Mouse (Mus musculus) midbrain, embryonic 15.5 days (tissue): ENCODE measurements at regions not wholly inside any gene's neighbourhood (a gene's known extent, or its start where the extent isn't known, plus 50 kb on each side); places are given as distances from the start of the nearest gene placed in this dataset.

Experiments
- ATAC-seq: fragments of 200-750 bp; cut with Nextera tagmentation; replicated peaks from 2 replicates; pipeline ENCODE4 v1.8.0; 2017; ENCODE audit warnings: moderate TSS enrichment
- H3K27ac ChIP-seq: fragments of 300-500 bp; sonication (generic); 2 replicates; pipeline ENCODE4 v1.5.1; 2015; ENCODE audit warnings: mild to moderate bottlenecking, inconsistent platforms
- H3K27me3 ChIP-seq: fragments of 300-500 bp; sonication (generic); replicated peaks from 2 replicates; pipeline ENCODE4 v1.6.1; 2015; ENCODE audit warnings: inconsistent platforms
- H3K36me3 ChIP-seq: fragments of 300-500 bp; sonication (generic); replicated peaks from 2 replicates; pipeline ENCODE4 v1.6.1; 2015; ENCODE audit warnings: inconsistent platforms
- H3K4me1 ChIP-seq: fragments of 300-500 bp; sonication (generic); 2 replicates; pipeline ENCODE4 v1.6.1; 2015; ENCODE audit warnings: inconsistent platforms
- H3K4me2 ChIP-seq: fragments of 300-500 bp; sonication (generic); 2 replicates; pipeline ENCODE4 v1.6.1; 2015; ENCODE audit warnings: inconsistent platforms, mild to moderate bottlenecking, moderate library complexity
- H3K4me3 ChIP-seq: fragments of 300-500 bp; sonication (generic); 2 replicates; pipeline ENCODE4 v1.5.1; 2015; ENCODE audit warnings: mild to moderate bottlenecking, inconsistent platforms
- H3K9ac ChIP-seq: fragments of 300-500 bp; sonication (generic); 2 replicates; pipeline ENCODE4 v1.6.1; 2015; ENCODE audit warnings: mild to moderate bottlenecking, inconsistent platforms
- H3K9me3 ChIP-seq: fragments of 300-500 bp; sonication (generic); 2 replicates; pipeline ENCODE4 v1.6.1; 2016; ENCODE audit warnings: inconsistent platforms
- WGBS: fragments of 180-500 bp; shearing (Covaris S2); methylation state at CpG from one replicate; pipeline ENCODE4 v1.1.7; 2015; ENCODE audit warnings: mixed read lengths; 5-methylcytosine and 5-hydroxymethylcytosine counted together

DNA sequence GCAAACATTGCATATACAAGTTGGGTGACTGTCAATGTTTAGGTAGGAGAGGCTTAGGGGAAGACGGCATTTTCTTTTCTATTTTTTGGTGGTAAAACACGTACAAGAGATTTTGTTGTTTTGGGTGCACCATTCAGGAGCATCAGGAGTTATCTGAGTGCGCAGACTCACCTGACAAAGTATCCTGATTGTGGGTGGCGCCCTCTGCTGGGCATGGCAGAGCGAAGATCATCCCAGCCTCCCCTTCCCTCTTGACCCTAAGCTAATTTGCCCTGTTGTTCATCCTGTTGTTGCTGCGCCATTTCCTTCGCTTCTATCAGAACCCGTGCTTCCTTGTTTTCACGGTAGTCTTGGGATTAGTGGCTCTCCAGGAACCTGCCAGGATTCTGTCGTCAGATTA is 217.6 kb upstream of the Cnr1 start:
- 45% methylated on average over 10 of the region's 10 CpGs for WGBS

DNA sequence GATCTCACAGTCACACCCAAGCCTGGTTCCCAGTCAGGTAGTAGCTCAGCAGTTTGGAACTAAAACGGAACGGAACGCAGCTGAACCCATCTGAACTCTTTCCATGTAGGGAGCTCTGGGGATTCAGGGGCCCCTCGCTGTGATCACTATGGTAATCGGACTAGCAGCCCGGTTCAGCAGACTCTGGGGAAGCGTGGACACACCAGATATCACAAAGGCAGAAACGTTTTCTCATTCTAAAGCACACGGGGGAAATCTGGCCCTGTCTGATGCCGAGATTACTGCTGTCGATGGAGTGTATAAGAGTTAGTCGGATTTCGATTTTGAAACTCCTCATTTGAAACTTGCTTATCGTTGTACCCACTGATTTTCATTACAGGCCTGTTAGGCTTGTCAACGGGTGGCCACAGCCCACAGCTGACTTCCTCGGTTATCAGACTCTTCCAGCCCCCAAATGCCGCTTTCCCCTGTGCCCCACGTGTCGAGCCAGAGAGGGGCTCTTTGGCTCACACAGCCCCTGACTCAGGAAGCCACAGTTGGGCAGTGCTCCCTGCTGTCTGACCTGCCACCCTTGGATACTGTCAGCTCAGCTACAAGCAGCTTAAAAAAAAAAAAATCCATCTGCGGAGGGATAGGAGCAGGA is 207.8 kb upstream of the Cnr1 start:
- no peaks in the 10 kb centered on the region for H3K9me3 ChIP-seq
- WGBS, result 11% methylated on average over 20 of the region's 20 CpGs
- H3K27ac ChIP-seq, result no peak overlapping the region
- H3K4me1 ChIP-seq, result peaks cover 11% of the 10 kb centered on the region
- no peaks in the 10 kb centered on the region for H3K36me3 ChIP-seq
- H3K4me2 ChIP-seq, result peak overlapping the region; percentile 27
- H3K4me3 ChIP-seq, result no peak overlapping the region
- H3K27me3 ChIP-seq, result no peaks in the 10 kb centered on the region
- peak; percentile 81 for ATAC-seq
- no peak overlapping the region for H3K9ac ChIP-seq

More for the DNA sequence above, 217.6 kb upstream of the Cnr1 start:
- Histone ChIP-seq H3K4me2 (no peak overlapping the region), H3K36me3 (no peaks in the 10 kb centered on the region), H3K27ac (no peak overlapping the region), H3K4me3 (no peak overlapping the region), H3K27me3 (no peaks in the 10 kb centered on the region), H3K9me3 (no peaks in the 10 kb centered on the region), H3K4me1 (no peaks in the 10 kb centered on the region), H3K9ac (no peak overlapping the region)
- ATAC-seq, result no peak

DNA sequence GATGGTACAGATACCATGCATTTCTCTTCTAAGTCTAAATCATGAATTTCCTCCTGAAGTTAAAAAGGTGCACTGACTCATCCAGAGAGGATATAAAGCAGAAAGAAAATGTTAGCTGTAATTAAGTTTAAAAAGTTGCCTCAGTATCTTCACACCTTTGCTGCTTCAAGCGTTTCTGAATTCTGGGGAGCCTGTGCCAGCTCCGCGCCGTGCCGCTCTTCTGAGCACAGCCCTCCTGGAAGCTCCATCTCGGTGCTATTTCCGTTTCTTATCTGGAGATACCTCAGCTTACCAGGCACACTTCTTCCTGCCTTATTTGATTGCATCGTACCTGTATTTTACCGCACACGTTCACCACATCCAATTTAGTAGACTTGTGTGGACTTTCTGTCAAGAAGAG is 203.4 kb upstream of the Cnr1 start:
- Histone ChIP-seq H3K36me3 (no peaks in the 10 kb centered on the region), H3K27me3 (no peaks in the 10 kb centered on the region), H3K9me3 (no peaks in the 10 kb centered on the region), H3K4me1 (peaks cover 11% of the 10 kb centered on the region), H3K27ac (no peak overlapping the region), H3K9ac (no peak overlapping the region), H3K4me2 (no peak overlapping the region), H3K4me3 (no peak overlapping the region)
- no peak for ATAC-seq
- WGBS, result 91% methylated on average over 10 of the region's 10 CpGs

DNA sequence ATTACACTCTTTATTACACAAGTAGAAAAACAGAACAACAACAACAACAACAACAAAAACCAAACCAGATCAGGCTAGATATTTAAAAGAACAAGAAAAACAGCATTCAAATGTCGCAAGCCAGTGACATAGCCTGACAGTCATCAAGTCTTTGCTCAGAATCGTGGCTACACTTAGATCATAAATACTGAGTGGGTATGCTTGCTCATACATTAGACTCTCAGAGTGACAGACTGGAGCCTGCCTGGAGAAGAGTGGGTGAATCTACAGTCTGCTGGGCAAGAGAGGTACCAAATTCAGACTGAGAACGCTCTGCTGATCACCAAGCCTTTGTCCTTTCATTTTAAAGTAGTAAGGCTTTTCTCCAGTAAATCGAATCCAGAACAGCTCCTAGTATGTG is 202.4 kb upstream of the Cnr1 start:
- ATAC-seq, result no peak
- Histone ChIP-seq H3K27me3 (no peaks in the 10 kb centered on the region), H3K9me3 (no peaks in the 10 kb centered on the region), H3K4me2 (no peak overlapping the region), H3K36me3 (no peaks in the 10 kb centered on the region), H3K27ac (no peak overlapping the region), H3K9ac (no peak overlapping the region), H3K4me1 (peaks cover 3% of the 10 kb centered on the region; the same call in 1 of the 2 replicates), H3K4me3 (no peak overlapping the region)
- WGBS, result 92% methylated on average over 4 of the region's 4 CpGs

DNA sequence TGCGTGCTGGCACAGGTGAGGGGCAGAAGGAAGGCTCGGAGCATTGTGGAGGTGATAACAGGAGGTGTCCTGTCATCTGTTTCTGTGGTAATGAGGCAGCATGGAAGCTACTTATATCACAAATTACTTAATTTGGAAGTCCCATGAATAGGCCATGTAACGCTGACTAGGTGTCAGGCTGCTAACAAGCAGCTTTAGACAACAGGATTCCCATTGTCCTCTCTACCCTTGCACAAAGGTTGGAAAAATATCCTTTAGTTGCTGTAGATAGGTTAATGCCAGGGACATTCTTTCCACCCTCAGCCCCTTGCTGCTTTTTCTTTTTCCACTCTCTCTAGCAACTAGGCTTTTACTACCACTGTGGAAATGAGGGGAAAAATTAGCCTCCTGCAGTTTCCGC is 192.6 kb upstream of the Cnr1 start:
- no peak overlapping the region for H3K4me2 ChIP-seq
- no peak overlapping the region for H3K9ac ChIP-seq
- H3K4me1 ChIP-seq, result peaks cover 5% of the 10 kb centered on the region
- no peak overlapping the region for H3K4me3 ChIP-seq
- 83% methylated on average over 4 of the region's 4 CpGs for WGBS
- 0 out of 2 replicates have a peak, but pooled peaks cover 2% of the 10 kb centered on the region for H3K27me3 ChIP-seq
- ATAC-seq, result no peak
- H3K36me3 ChIP-seq, result no peaks in the 10 kb centered on the region
- no peak overlapping the region for H3K27ac ChIP-seq
- H3K9me3 ChIP-seq, result no peaks in the 10 kb centered on the region

DNA sequence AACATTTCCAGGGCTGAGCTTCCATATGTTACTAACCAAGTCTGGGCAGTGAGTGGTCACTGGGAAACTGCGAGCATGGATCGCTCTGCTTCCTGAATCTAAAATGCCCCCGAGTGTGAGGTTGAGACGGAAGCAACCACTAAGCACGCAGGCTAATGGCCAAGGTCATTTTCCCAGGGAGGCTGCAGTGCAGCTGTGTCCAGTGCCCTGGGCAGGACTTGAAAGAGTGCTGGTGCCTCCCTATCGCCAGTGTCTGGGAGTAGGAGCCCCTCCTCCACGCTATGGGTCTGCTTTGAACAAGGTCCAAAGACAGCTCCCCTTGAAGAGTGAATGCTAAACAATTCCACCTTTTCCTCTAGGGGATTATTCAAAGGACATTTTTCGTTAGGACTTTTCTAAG is 189.5 kb upstream of the Cnr1 start:
- 29% methylated on average over 8 of the region's 8 CpGs for WGBS
- Histone ChIP-seq H3K27me3 (0 out of 2 replicates have a peak, but pooled peaks cover 2% of the 10 kb centered on the region), H3K4me2 (no peak overlapping the region), H3K9ac (no peak overlapping the region), H3K36me3 (no peaks in the 10 kb centered on the region), H3K4me3 (no peak overlapping the region), H3K4me1 (peaks cover 7% of the 10 kb centered on the region), H3K27ac (no peak overlapping the region), H3K9me3 (no peaks in the 10 kb centered on the region)
- ATAC-seq, result 0 out of 2 replicates have a peak, but pooled peaks have one; percentile 74

DNA sequence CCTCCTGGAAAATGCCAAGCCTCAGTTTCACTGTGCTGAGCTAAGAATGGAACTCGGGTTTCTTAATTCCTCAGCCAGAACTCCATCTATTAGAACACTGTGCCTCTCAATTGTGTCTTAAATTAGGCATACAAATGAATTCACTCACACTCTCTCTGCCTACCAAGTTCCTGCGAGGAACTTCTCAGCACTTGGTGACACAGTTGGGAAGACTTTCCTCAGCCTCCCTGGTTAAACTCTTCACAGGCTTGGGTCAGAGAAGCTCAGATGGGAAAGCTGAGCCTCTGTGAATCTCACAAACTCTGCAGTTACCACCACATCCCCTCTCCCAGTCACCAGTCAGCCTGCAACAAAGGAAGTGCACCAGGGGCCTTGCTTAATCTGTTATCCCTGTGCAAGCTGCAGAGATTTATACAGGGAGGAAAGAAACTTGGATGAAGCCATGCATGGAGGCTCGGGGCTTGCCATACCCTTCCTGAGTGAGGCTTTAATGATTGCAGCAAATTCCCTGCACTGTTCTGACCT is 188.9 kb upstream of the Cnr1 start:
- H3K4me3 ChIP-seq, result no peak overlapping the region
- H3K4me1 ChIP-seq, result peaks cover 7% of the 10 kb centered on the region
- no peaks in the 10 kb centered on the region for H3K36me3 ChIP-seq
- H3K9me3 ChIP-seq, result no peaks in the 10 kb centered on the region
- ATAC-seq, result 0 out of 2 replicates have a peak, but pooled peaks have one; percentile 56
- no peak overlapping the region for H3K4me2 ChIP-seq
- H3K9ac ChIP-seq, result no peak overlapping the region
- WGBS, result 26% methylated on average over 3 of the region's 3 CpGs
- 0 out of 2 replicates have a peak overlapping the region, but pooled peaks have one; percentile 9 for H3K27ac ChIP-seq
- H3K27me3 ChIP-seq, result 0 out of 2 replicates have a peak, but pooled peaks cover 2% of the 10 kb centered on the region

DNA sequence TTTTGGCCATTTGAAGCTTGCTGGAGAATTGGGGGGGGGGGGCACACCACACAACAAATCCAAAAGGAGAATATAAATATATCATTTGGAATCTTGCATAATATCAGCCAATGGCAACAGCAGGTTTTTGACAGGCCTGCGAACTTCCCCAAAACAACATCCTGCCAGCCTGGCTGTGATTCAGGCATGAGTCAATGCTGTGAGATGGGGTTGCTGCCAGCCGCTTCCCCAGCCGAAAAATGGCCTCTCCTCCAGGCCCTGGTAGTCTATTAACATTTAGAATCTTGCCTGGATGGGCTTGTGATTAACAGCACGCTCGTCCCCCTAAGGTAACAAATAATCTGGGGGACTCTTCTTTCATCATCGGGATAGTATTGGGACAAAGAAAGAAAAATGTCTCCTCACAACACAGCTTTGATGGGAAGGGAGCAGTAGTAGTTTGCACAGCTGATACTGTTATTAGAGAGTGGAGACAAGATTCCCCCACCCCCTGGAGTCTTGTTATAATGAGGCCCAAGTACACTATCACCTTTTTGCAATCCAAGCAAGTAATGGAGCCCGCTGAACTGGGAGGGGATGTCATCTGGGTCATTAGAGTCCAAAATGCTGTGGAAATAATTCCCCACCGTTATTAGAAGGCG is 188.2 kb upstream of the Cnr1 start:
- 63% methylated on average over 9 of the region's 9 CpGs for WGBS
- Histone ChIP-seq H3K4me3 (no peak overlapping the region), H3K4me2 (no peak overlapping the region), H3K9ac (no peak overlapping the region), H3K36me3 (no peaks in the 10 kb centered on the region), H3K9me3 (no peaks in the 10 kb centered on the region), H3K27me3 (no peaks in the 10 kb centered on the region), H3K4me1 (peaks cover 7% of the 10 kb centered on the region), H3K27ac (0 out of 2 replicates have a peak overlapping the region, but pooled peaks have one; percentile 9)
- ATAC-seq, result no peak

DNA sequence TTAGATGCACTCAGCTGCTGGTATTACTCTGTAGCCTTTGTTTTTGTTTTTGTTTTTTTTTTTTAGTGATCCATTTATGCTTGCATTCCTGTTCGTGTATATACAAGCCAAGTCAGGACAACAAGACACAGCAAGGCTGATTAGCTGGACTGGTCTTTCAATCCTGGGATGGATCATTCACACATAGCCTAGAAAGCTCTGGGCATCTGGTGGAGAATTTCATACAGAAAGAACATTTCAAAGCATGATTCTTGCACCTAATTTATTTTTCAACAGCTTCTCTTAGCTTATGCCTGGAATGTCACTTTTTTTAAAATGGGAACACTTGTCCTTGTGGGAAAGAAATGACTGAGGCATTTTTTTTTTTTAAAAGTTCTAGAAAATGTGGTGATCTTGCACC is 187.1 kb upstream of the Cnr1 start:
- WGBS, result 61% methylated on average over 1 of the region's 1 CpGs
- H3K9me3 ChIP-seq, result no peaks in the 10 kb centered on the region
- H3K36me3 ChIP-seq, result no peaks in the 10 kb centered on the region
- H3K27me3 ChIP-seq, result no peaks in the 10 kb centered on the region
- peaks cover 7% of the 10 kb centered on the region for H3K4me1 ChIP-seq
- no peak overlapping the region for H3K4me3 ChIP-seq
- no peak for ATAC-seq
- no peak overlapping the region for H3K9ac ChIP-seq
- H3K4me2 ChIP-seq, result no peak overlapping the region
- H3K27ac ChIP-seq, result no peak overlapping the region

DNA sequence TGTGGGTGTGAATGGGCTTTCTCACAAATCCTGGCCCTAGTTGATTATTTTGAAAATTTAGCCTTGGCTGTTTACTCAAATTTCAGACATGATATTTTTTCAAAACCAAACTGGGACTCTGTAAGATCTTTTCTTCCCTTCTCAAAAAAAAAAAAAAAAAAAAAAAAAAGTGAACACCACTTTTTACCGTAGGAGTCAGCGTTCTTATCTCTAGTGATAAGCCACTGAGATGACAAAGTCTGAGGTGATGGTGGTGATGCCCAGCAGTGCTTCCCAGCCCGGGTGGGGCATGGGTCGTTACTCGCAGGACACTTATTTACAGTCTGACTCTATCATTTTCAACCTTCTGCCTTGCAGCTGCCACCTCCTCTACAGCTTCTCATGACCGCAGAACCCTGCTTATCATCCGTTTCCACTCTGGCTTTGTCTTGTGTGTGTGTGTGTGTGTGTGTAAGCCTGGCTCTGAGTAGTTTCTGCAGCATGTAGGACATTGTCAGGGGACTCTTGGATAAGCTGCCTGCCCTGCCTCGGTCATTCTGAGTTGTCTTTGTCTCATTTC is 186.5 kb upstream of the Cnr1 start:
- Histone ChIP-seq H3K9ac (no peak overlapping the region), H3K27me3 (no peaks in the 10 kb centered on the region), H3K4me3 (no peak overlapping the region), H3K4me2 (no peak overlapping the region), H3K36me3 (no peaks in the 10 kb centered on the region), H3K4me1 (peaks cover 7% of the 10 kb centered on the region), H3K9me3 (no peaks in the 10 kb centered on the region), H3K27ac (no peak overlapping the region)
- ATAC-seq, result no peak
- WGBS, result 57% methylated on average over 8 of the region's 8 CpGs

DNA sequence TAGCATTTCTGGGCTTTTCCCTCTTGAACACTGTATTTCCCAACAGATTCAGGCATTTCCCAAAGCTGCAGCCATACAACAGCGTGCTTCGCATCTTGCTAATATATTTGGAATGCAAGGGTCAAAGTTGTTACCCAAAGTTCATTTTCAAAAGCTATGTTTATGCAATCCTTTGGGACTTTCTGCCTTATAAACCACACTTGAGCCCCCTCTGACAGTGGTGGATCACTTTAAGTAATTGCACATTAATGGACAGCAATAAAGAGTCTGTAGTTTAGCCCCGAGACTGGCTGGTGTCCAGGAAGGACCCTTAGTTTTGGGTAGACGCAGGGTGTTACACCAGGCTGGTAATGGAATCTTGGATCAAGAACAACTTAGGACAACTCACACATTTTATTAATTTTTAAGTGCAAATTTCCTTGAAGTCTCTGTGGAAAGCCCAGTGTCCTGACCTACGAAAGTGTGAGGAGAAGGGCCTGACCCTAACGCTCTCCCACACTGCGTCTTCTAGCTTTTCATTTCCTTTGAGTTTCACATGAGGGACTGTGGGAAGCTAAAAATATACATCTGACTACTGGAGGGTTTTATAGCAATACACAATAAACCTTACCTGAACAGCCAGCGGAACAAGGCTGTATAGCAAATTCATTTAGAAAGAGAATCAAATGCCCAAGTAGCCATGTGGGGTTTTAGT is 185.0 kb upstream of the Cnr1 start:
- peaks cover 7% of the 10 kb centered on the region for H3K4me1 ChIP-seq
- ATAC-seq, result no peak
- 88% methylated on average over 8 of the region's 8 CpGs for WGBS
- no peaks in the 10 kb centered on the region for H3K9me3 ChIP-seq
- H3K4me2 ChIP-seq, result no peak overlapping the region
- no peak overlapping the region for H3K9ac ChIP-seq
- no peak overlapping the region for H3K27ac ChIP-seq
- H3K4me3 ChIP-seq, result no peak overlapping the region
- no peaks in the 10 kb centered on the region for H3K27me3 ChIP-seq
- H3K36me3 ChIP-seq, result no peaks in the 10 kb centered on the region

DNA sequence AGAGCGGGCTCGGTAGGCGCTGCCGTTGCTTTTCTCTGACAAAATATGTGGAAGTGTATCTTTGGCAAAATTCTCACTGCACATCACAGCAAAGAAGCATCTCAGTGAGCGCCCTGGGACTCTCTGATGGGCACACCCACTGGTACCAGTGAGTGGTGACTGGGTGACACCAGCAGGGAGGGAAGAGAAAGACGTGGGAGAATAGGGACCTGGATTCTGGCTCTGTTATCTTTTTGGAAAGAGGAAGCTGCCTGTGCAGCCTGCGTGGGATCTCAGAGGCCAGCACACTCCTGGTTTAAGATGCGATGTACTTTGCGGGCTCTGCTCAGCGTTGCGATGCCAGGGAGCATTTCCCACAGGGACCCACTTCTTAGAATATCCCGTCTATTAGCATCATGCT is 183.4 kb upstream of the Cnr1 start:
- Histone ChIP-seq H3K27me3 (no peaks in the 10 kb centered on the region), H3K4me3 (no peak overlapping the region), H3K4me1 (peaks cover 2% of the 10 kb centered on the region; the same call in 1 of the 2 replicates), H3K27ac (no peak overlapping the region), H3K36me3 (no peaks in the 10 kb centered on the region), H3K4me2 (no peak overlapping the region), H3K9ac (no peak overlapping the region), H3K9me3 (no peaks in the 10 kb centered on the region)
- ATAC-seq, result no peak
- 83% methylated on average over 12 of the region's 12 CpGs for WGBS
